Mouse (Mus musculus) embryonic facial prominence, embryonic 14.5 days (tissue): ENCODE measurements around the gene Stk4. TPM values are rescaled to one million over a fixed set of nuclear protein-coding genes. Genes with fewer than 3 reads are reported as not detected.
A peak's percentile ranks its signal among the peaks of the same experiment; 100 is the strongest.

ENCODE experiments used
- ATAC-seq: fragments of 200-750 bp; cut with Nextera tagmentation; 2 replicates; pipeline ENCODE4 v1.8.0; 2017; ENCODE audit warnings: low read depth, moderate number of reproducible peaks, moderate TSS enrichment
- DNase-seq: peaks from one replicate; pipeline ENCODE4 v3.0.0-alpha.2; 2015; ENCODE audit warnings: low spot score
- H3K27ac ChIP-seq: fragments of 300-500 bp; sonication (generic); replicated peaks from 2 replicates; pipeline ENCODE4 v1.5.1; 2014; ENCODE audit warnings: low read depth, mild to moderate bottlenecking, low read length, moderate library complexity
- H3K27me3 ChIP-seq: fragments of 300-500 bp; sonication (generic); replicated peaks from 2 replicates; pipeline ENCODE4 v1.6.1; 2014; ENCODE audit warnings: low read length; ENCODE audit not compliant: control insufficient read depth, insufficient read depth
- H3K36me3 ChIP-seq: fragments of 300-500 bp; sonication (generic); 2 replicates; pipeline ENCODE4 v1.6.1; 2014; ENCODE audit warnings: low read length, mixed read lengths; ENCODE audit not compliant: control insufficient read depth, insufficient read depth
- H3K4me1 ChIP-seq: fragments of 300-500 bp; sonication (generic); 2 replicates; pipeline ENCODE4 v1.6.1; 2014; ENCODE audit warnings: antibody characterized with exemption, low read length; ENCODE audit not compliant: control insufficient read depth, insufficient read depth
- H3K4me2 ChIP-seq: fragments of 300-500 bp; sonication (generic); 2 replicates; pipeline ENCODE4 v1.6.1; 2014; ENCODE audit warnings: low read depth, mild to moderate bottlenecking, low read length, moderate library complexity, mixed read lengths
- H3K4me3 ChIP-seq: fragments of 300-500 bp; sonication (generic); 2 replicates; pipeline ENCODE4 v1.5.1; 2014; ENCODE audit warnings: low read depth, mild to moderate bottlenecking, low read length
- H3K9ac ChIP-seq: fragments of 300-500 bp; sonication (generic); 2 replicates; pipeline ENCODE4 v1.6.1; 2014; ENCODE audit warnings: low read depth, mild to moderate bottlenecking, low read length, moderate library complexity, mixed read lengths
- H3K9me3 ChIP-seq: fragments of 300-500 bp; sonication (generic); 2 replicates; pipeline ENCODE4 v1.6.1; 2016; ENCODE audit warnings: low read length; ENCODE audit not compliant: control insufficient read depth
- WGBS: fragments of 180-500 bp; shearing (Covaris S2); extraction: QIAGEN DNeasy Blood & Tissue Kit; methylation state at CpG from one replicate; pipeline ENCODE4 v1.1.7; 2014; 5-methylcytosine and 5-hydroxymethylcytosine counted together
- polyA plus RNA-seq: library from polyadenylated mRNA; unstranded; fragments of >200 nt; fragmentation: Nextera tagmentation; extraction: Ambion mirVana; gene quantifications from 2 replicates; pipeline ENCODE4 v1.2.1, GENCODE M21; 2014

The Stk4 gene
- polyA plus RNA-seq, 1 experiment from 2014 or later = 24.4 TPM

DNA sequence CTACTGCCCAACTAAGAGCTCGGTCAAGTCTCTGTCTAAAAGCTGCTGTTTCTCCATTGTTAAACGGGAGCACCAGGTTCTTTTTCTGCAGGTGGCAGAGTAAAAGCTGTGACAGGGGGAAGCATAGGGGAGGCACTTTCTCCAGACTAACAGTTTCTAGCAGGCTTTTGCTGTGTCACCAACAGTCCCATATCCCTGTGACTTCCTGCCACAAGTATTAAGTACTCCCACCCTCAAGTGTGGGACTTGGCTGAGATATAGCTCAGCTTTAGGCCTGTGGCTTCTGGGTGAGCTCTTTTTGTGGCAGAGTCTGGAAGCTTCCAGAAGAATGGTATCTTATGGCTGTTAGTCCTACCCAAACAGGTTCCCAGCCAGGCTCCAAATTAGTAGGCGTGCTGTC, 105.7 kb downstream of the Stk4 start:
- no peak overlapping the region for H3K27ac ChIP-seq
- DNase-seq (no peak), ATAC-seq (no peak)
- no peak overlapping the region for H3K9ac ChIP-seq
- H3K36me3 ChIP-seq = no peaks in the 10 kb centered on the region
- WGBS = 82% methylated on average over 3 of the region's 3 CpGs
- H3K4me1 ChIP-seq = peaks cover 14% of the 10 kb centered on the region
- H3K4me2 ChIP-seq = no peak overlapping the region
- H3K27me3 ChIP-seq = peaks cover 16% of the 10 kb centered on the region
- no peak overlapping the region for H3K4me3 ChIP-seq
- no peaks in the 10 kb centered on the region for H3K9me3 ChIP-seq

DNA sequence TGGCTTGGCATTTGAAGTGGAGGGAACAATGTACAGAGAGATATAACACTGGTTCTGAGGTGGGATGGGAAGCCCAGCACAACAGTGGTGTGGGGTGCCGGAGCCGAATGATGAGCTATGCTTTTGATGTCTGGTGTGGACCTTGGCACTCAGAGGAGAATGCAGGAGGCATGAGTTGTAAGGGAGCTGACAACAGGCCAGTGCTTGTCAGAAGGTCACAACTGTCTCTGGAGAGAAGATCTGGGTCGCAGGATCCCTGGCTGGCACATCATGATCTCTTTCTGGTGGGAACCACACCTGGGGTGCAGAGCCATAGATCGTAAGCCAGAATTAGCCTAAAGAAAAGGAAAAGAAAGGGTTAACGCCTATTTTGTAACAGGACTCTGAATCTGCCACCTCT, 107.7 kb downstream of the Stk4 start:
- no peak for DNase-seq
- peaks cover 7% of the 10 kb centered on the region for H3K4me1 ChIP-seq
- H3K27me3 ChIP-seq = no peaks in the 10 kb centered on the region
- H3K4me2 ChIP-seq = no peak overlapping the region
- no peak overlapping the region for H3K9ac ChIP-seq
- H3K4me3 ChIP-seq = no peak overlapping the region
- no peaks in the 10 kb centered on the region for H3K36me3 ChIP-seq
- no peak overlapping the region for H3K27ac ChIP-seq
- no peak for ATAC-seq
- WGBS = 66% methylated on average over 5 of the region's 5 CpGs
- H3K9me3 ChIP-seq = no peaks in the 10 kb centered on the region

DNA sequence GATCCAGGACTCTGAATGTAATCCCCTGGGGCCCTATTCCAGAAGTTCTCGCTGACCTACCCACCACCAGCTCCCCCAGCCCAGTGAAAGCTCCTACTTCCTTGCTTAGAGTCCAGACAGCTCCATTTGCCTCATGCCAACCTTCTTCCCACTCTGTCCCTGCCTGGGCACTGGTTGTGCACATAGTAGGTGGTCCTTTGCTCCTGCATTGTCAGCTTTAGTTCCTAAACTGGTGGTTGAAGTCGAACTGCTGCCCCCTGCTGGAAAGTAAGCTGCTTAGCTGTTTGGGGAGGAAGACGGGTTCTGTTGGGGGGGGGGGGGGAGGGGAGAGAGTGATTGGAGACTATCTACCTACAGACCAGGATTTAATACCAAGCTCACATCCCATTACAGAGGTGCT, 110.0 kb downstream of the Stk4 start:
- Histone ChIP-seq H3K27ac (no peak overlapping the region), H3K4me3 (no peak overlapping the region), H3K36me3 (no peaks in the 10 kb centered on the region), H3K9ac (no peak overlapping the region), H3K4me2 (no peak overlapping the region), H3K9me3 (no peaks in the 10 kb centered on the region), H3K4me1 (peaks cover 2% of the 10 kb centered on the region; the same call in 1 of the 2 replicates), H3K27me3 (no peaks in the 10 kb centered on the region)
- DNase-seq = no peak
- 41% methylated on average over 3 of the region's 3 CpGs for WGBS
- no peak for ATAC-seq

DNA sequence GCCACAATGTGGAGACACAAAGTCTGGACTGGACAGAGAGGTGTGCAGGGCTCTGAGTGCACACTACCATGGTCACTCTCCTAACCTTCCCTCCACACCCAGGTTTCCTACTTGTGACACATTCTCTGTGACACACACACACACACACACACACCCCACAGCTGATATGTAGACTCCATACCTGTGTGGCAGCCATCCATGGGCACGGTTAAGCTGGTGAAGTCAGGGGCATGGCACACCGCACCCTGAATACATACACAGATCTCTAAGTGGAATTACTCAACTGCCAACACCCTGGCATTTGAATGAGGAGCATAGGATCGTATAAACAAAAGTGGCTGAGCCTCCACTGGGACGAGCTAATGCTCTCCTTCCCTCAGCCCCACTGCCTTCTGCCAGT, 110.6 kb downstream of the Stk4 start:
- 94% methylated on average over 4 of the region's 4 CpGs for WGBS
- no peak for ATAC-seq
- H3K4me2 ChIP-seq = no peak overlapping the region
- DNase-seq = no peak
- H3K27ac ChIP-seq = no peak overlapping the region
- H3K36me3 ChIP-seq = no peaks in the 10 kb centered on the region
- no peaks in the 10 kb centered on the region for H3K9me3 ChIP-seq
- H3K4me3 ChIP-seq = no peak overlapping the region
- H3K27me3 ChIP-seq = no peaks in the 10 kb centered on the region
- no peak overlapping the region for H3K9ac ChIP-seq
- no peaks in the 10 kb centered on the region for H3K4me1 ChIP-seq

DNA sequence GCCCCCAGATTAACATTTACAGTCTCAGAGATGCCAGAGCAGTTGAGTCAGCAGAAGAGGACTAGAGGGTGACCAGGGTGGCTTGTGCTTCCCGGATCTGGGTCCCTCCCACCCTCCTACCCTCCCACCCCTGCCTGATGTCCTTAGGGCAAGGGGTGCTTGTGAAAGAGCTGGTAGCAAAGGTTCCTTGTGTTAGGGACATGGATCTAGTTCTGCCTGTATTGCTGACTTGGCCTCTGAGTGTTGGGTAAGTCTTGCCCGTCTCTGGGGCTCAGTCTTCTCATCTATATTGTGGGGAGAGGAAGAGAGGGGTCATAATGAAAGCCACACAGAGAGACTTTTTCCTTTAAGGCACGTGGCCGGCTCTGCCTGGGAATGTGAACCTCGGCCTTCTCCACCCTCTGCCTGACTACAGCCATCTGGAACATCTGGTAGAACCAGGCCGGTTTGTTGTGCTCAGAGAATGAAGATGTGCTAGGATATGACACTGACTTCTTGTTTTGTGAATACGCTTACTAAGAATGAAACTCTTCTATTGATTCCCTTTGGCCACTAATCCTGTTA, 112.7 kb downstream of the Stk4 start, which contains the start of gene Wfdc5:
Gene Wfdc5 (minus strand): TSS at position 51 of the 564 bp plus-strand sequence.
- H3K27me3 ChIP-seq = no peaks in the 10 kb centered on the region
- no peaks in the 10 kb centered on the region for H3K9me3 ChIP-seq
- 65% methylated on average over 7 of the region's 7 CpGs for WGBS
- H3K4me1 ChIP-seq = no peaks in the 10 kb centered on the region
- no peaks in the 10 kb centered on the region for H3K36me3 ChIP-seq
- H3K4me3 ChIP-seq = no peak within 1 kb of the TSS
- H3K27ac ChIP-seq = no peak within 1 kb of the TSS
- ATAC-seq = no peak
- DNase-seq = no peak
- H3K4me2 ChIP-seq = no peak within 1 kb of the TSS
- no peak within 1 kb of the TSS for H3K9ac ChIP-seq

DNA sequence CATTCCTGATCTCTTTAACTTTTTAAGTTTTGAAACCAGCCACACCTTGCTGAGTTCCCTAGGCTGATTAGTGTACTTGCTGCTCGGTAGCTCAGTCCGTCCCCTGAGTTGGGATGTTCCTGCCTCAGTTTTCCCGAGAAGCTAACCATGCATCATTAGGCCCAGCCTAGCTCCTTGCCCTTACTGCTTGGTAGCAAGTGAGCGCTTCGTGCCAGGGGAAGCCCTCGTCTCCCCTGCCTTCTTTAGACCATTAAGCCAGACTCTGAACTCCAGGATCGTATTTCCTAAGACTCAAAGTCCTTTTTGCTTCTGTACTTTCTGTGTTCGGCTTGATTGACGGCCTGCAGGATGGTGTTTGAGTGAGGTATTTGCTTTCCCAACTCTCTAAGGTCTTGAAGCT, 113.2 kb downstream of the Stk4 start:
- Histone ChIP-seq H3K4me2 (no peak overlapping the region), H3K27me3 (no peaks in the 10 kb centered on the region), H3K4me3 (no peak overlapping the region), H3K9ac (no peak overlapping the region), H3K27ac (no peak overlapping the region), H3K4me1 (no peaks in the 10 kb centered on the region), H3K36me3 (no peaks in the 10 kb centered on the region), H3K9me3 (no peaks in the 10 kb centered on the region)
- 51% methylated on average over 9 of the region's 9 CpGs for WGBS
- ATAC-seq (no peak), DNase-seq (no peak)

DNA sequence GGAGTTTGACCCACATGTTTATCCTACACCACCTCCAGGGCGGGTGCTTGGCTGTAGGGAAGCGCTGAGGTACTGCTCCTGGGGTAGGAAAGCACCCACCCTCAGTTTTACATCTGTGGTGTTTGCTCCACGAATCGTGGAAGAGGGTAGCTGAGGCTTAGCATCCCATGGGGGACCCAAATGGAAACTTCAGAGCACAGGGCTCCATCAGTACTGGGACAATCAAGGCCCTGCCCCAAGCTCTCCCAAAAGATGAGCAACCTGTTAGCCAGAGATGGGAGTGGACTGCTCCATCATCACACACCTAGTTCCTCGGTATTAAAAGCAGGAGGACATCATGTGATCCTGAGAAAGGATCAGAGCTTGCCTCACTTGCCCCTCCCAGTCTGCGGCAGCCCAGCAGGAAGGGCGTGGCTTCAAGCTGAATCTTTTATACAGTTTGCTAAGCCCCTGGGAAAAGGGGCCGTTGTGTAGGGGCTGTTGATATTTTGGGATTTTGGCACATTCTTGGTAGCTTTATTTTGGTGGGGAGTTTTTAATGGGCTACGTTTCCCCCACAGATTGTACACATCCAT, 114.1 kb downstream of the Stk4 start:
- no peaks in the 10 kb centered on the region for H3K27me3 ChIP-seq
- H3K36me3 ChIP-seq = no peaks in the 10 kb centered on the region
- H3K27ac ChIP-seq = no peak overlapping the region
- no peaks in the 10 kb centered on the region; the same call in 1 of the 2 replicates for H3K9me3 ChIP-seq
- 39% methylated on average over 9 of the region's 9 CpGs for WGBS
- ATAC-seq (no peak), DNase-seq (peak; percentile 43)
- no peak overlapping the region for H3K4me2 ChIP-seq
- H3K4me1 ChIP-seq = no peaks in the 10 kb centered on the region
- H3K9ac ChIP-seq = no peak overlapping the region
- no peak overlapping the region for H3K4me3 ChIP-seq

DNA sequence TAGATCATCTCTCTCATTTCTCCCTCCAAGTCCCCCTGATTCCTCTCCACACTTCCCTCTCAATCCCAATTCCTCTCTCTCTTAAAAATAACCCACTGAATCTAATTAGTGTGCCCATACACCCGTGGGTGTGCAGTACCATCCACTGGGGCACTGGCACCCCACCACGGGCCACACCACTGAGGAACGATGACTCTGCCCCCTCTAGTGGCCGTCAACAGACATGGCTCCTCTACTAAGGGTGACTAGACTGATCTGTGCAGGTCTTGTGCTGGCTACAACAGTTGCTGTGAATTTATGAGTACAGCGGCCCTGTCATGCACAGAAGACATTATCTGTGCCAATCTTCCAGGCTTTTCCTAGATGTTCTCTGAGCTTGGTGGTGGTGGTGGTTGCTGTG, 118.6 kb downstream of the Stk4 start:
- ATAC-seq = no peak

DNA sequence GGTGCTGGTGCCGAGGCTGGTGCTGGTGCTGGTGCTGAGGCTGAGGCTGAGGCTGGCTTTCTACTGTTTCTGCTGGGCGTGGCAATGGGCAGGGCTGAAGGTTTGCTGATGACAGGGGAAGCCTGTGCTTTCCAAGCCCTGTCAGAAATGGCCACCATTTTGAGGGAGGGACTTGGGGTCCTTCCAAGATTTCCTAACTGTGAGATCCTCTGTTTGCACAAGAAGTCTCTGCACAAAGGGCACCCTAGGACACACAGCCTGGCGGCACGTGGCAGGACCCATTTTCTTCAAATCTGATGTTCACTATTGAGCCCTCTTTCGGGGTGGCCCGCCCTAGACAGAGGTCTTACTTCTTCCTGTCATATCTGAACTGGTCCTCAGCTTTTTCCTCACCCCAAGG, 120.5 kb downstream of the Stk4 start, which contains the start of gene Wfdc12:
Gene Wfdc12 (minus strand): TSS at position 33 of the 400 bp plus-strand sequence.
- Histone ChIP-seq H3K9ac (no peak within 1 kb of the TSS), H3K36me3 (no peaks in the 10 kb centered on the region), H3K9me3 (no peaks in the 10 kb centered on the region; the same call in 1 of the 2 replicates), H3K4me3 (no peak within 1 kb of the TSS), H3K4me2 (no peak within 1 kb of the TSS), H3K27me3 (no peaks in the 10 kb centered on the region), H3K27ac (no peak within 1 kb of the TSS), H3K4me1 (no peaks in the 10 kb centered on the region)
- no peak for ATAC-seq
- DNase-seq = no peak
- 87% methylated on average over 6 of the region's 6 CpGs for WGBS

More for the DNA sequence above, 118.6 kb downstream of the Stk4 start:
- Histone ChIP-seq H3K9me3 (no peaks in the 10 kb centered on the region; the same call in 1 of the 2 replicates), H3K4me3 (no peak overlapping the region), H3K27ac (no peak overlapping the region), H3K9ac (no peak overlapping the region), H3K4me1 (no peaks in the 10 kb centered on the region), H3K27me3 (no peaks in the 10 kb centered on the region), H3K36me3 (no peaks in the 10 kb centered on the region), H3K4me2 (no peak overlapping the region)
- 34% methylated on average over 5 of the region's 5 CpGs for WGBS
- DNase-seq = no peak
